Mouse (Mus musculus) CH12.LX (cell line): ENCODE measurements around the gene Tmod1. TPM values are rescaled to one million over a fixed set of nuclear protein-coding genes. Genes with fewer than 3 reads are reported as not detected.

Experiments used
- DNase-seq: peaks from one replicate; pipeline ENCODE4 v3.0.0-alpha.2; 2013; ENCODE audit errors: extremely low read depth
- H3K27ac ChIP-seq: 2 replicates; pipeline ENCODE4 v1.5.1; 2012; ENCODE audit warnings: low read depth, mild to moderate bottlenecking, control low read depth, moderate library complexity; ENCODE audit not compliant: insufficient read depth
- H3K27me3 ChIP-seq: replicated peaks from 2 replicates; pipeline ENCODE3; 2012; ENCODE audit warnings: inconsistent platforms
- H3K36me3 ChIP-seq, 2 experiments: replicated peaks in 1 of 2; 2 replicates each; pipeline versions ENCODE3 to v1.6.1; 2012; ENCODE audit warnings: inconsistent platforms in 1 of 2, low read length in 1 of 2, mild to moderate bottlenecking in 1 of 2, mixed read lengths in 1 of 2, moderate library complexity in 1 of 2; ENCODE audit not compliant: control insufficient read depth in 1 of 2, insufficient read depth in 1 of 2
- H3K4me1 ChIP-seq, 2 experiments: 2 replicates each; pipeline ENCODE4 v1.6.1; 2012; ENCODE audit warnings: inconsistent platforms in 1 of 2, moderate library complexity in 1 of 2; ENCODE audit not compliant: insufficient read depth in 2 of 2, control insufficient read depth in 1 of 2
- H3K4me2 ChIP-seq: 2 replicates; pipeline ENCODE4 v1.6.1; 2012; ENCODE audit warnings: low read depth, mild to moderate bottlenecking, control low read depth; ENCODE audit not compliant: poor library complexity, insufficient read depth, severe bottlenecking
- H3K4me3 ChIP-seq, 3 experiments: fragments of 150-350 bp in 1 of 3; sonication (generic) in 1 of 3; replicated peaks in 1 of 3; 2 replicates each; pipeline versions ENCODE3 to v1.5.1; 2011 to 2012; ENCODE audit warnings: low read depth in 2 of 3, low read length in 2 of 3, mild to moderate bottlenecking in 2 of 3, moderate library complexity in 2 of 3, control low read depth in 1 of 3, improper control_type of control experiment in 1 of 3, inconsistent platforms in 1 of 3, mixed read lengths in 1 of 3; ENCODE audit not compliant: poor library complexity in 1 of 3
- H3K79me2 ChIP-seq: replicated peaks from 2 replicates; pipeline ENCODE4 v1.6.1; 2012; ENCODE audit warnings: mild to moderate bottlenecking, moderate library complexity; ENCODE audit not compliant: control insufficient read depth, poor library complexity, insufficient read depth, severe bottlenecking; ENCODE audit errors: extremely low read depth
- H3K9ac ChIP-seq: 2 replicates; pipeline ENCODE4 v1.6.1; 2012; ENCODE audit warnings: low read depth, mild to moderate bottlenecking, control low read depth, moderate library complexity; ENCODE audit not compliant: insufficient read depth
- H3K9me3 ChIP-seq: replicated peaks from 2 replicates; pipeline ENCODE3; 2012; ENCODE audit warnings: low read length, inconsistent platforms, mixed read lengths
- CHD1 ChIP-seq: IDR thresholded peaks from 2 replicates; pipeline ENCODE4 v1.6.1; 2012; ENCODE audit warnings: low read depth, low read length, improper control_type of control experiment, inconsistent platforms
- CHD2 ChIP-seq: IDR thresholded peaks from 2 replicates; pipeline ENCODE4 v1.6.1; 2011; ENCODE audit warnings: low read length, improper control_type of control experiment
- CTCF ChIP-seq, 2 experiments: IDR thresholded peaks in 1 of 2; conservative IDR thresholded peaks in 1 of 2; 2 replicates each; pipeline ENCODE4 v1.5.1; 2011 to 2012; ENCODE audit warnings: low read depth in 2 of 2, low read length in 2 of 2, improper control_type of control experiment in 1 of 2, inconsistent platforms in 1 of 2, mild to moderate bottlenecking in 1 of 2, moderate library complexity in 1 of 2
- E2F4 ChIP-seq: IDR thresholded peaks from 2 replicates; pipeline ENCODE4 v1.6.1; 2011; ENCODE audit warnings: low read depth, low read length, improper control_type of control experiment; ENCODE audit not compliant: insufficient replicate concordance
- GABPA ChIP-seq: IDR thresholded peaks from 2 replicates; pipeline ENCODE4 v1.6.1; 2012; ENCODE audit warnings: low read depth, low read length, improper control_type of control experiment, inconsistent platforms; ENCODE audit not compliant: insufficient replicate concordance
- HCFC1 ChIP-seq: IDR thresholded peaks from 2 replicates; pipeline ENCODE4 v1.6.1; 2012; ENCODE audit warnings: low read depth, mild to moderate bottlenecking, inconsistent platforms, low read length, improper control_type of control experiment
- IRF4 ChIP-seq: IDR thresholded peaks from 2 replicates; pipeline ENCODE4 v1.6.1; 2014; ENCODE audit warnings: low read depth, mild to moderate bottlenecking, inconsistent platforms, low read length, improper control_type of control experiment
- JUN ChIP-seq: IDR thresholded peaks from 2 replicates; pipeline ENCODE4 v1.6.1; 2011; ENCODE audit warnings: low read depth, mild to moderate bottlenecking, low read length, improper control_type of control experiment, moderate library complexity; ENCODE audit not compliant: insufficient read depth
- KAT2A ChIP-seq: IDR thresholded peaks from 2 replicates; pipeline ENCODE4 v1.6.1; 2012; ENCODE audit warnings: low read length, improper control_type of control experiment, inconsistent platforms; ENCODE audit not compliant: insufficient replicate concordance
- MXI1 ChIP-seq: IDR thresholded peaks from 2 replicates; pipeline ENCODE4 v1.6.1; 2011; ENCODE audit warnings: mild to moderate bottlenecking, low read depth, low read length, improper control_type of control experiment
- MYC ChIP-seq: IDR thresholded peaks from 2 replicates; pipeline ENCODE4 v1.6.1; 2011; ENCODE audit warnings: low read depth, mild to moderate bottlenecking, improper control_type of control experiment, low read length
- NELFE ChIP-seq: IDR thresholded peaks from 2 replicates; pipeline ENCODE4 v1.6.1; 2011; ENCODE audit warnings: low read depth, low read length, improper control_type of control experiment
- POLR2AphosphoS2 ChIP-seq: IDR thresholded peaks from 2 replicates; pipeline ENCODE4 v1.6.1; 2011; ENCODE audit warnings: low read depth, low read length, improper control_type of control experiment
- SIN3A ChIP-seq: IDR thresholded peaks from 2 replicates; pipeline ENCODE4 v1.6.1; 2012; ENCODE audit warnings: low read length, improper control_type of control experiment, inconsistent platforms
- SMC3 ChIP-seq: IDR thresholded peaks from 2 replicates; pipeline ENCODE4 v1.6.1; 2011; ENCODE audit warnings: low read depth, low read length, improper control_type of control experiment
- UBTF ChIP-seq: IDR thresholded peaks from 2 replicates; pipeline ENCODE4 v1.6.1; 2012; ENCODE audit warnings: low read depth, mild to moderate bottlenecking, inconsistent platforms, low read length, improper control_type of control experiment, moderate library complexity
- USF2 ChIP-seq: conservative IDR thresholded peaks from 2 replicates; pipeline ENCODE4 v1.6.1; 2011; ENCODE audit warnings: low read depth, low read length, improper control_type of control experiment
- ZKSCAN1 ChIP-seq: IDR thresholded peaks from 2 replicates; pipeline ENCODE4 v1.6.1; 2012; ENCODE audit warnings: low read depth, inconsistent platforms, low read length, improper control_type of control experiment, borderline replicate concordance
- ZMIZ1 ChIP-seq: IDR thresholded peaks from 2 replicates; pipeline ENCODE4 v1.6.1; 2012; ENCODE audit warnings: low read depth, mild to moderate bottlenecking, inconsistent platforms, low read length, improper control_type of control experiment
- ZNF384 ChIP-seq: IDR thresholded peaks from 2 replicates; pipeline ENCODE4 v1.6.1; 2012; ENCODE audit warnings: low read depth, low read length, improper control_type of control experiment, inconsistent platforms
- dilution Hi-C: fragments of 300-500 bp; cut with MboI; formaldehyde crosslinking; loops from 2 replicates; pipeline ENCODE4 v1.14.3; 2020; ENCODE audit warnings: low sequenced_read_pairs; ENCODE audit not compliant: extremely low pct_unique_long_range_greater_than_20kb, extremely low pct_ligation_motif_present
- in situ Hi-C: fragments of 300-500 bp; cut with MboI; formaldehyde crosslinking; loops from 3 replicates; pipeline ENCODE4 v1.14.3; 2019; ENCODE audit warnings: low sequenced_read_pairs, low pct_ligation_motif_present, low pct_unique_long_range_greater_than_20kb, mixed read lengths
- polyA plus RNA-seq: library from polyadenylated mRNA; unstranded; fragments of >175 nt; gene quantifications from 2 replicates; pipeline ENCODE4 v1.2.1, GENCODE M21; 2012; ENCODE audit warnings: low read depth; ENCODE audit not compliant: insufficient read length
- total RNA-seq, 2 experiments: library from RNA; depleted of rRNA; stranded (reverse); fragments of 300-350 nt in 1 of 2; fragments of >200 nt in 1 of 2; gene quantifications; 2 replicates each; pipeline ENCODE4 v1.2.3; 2012 to 2014

Gene Tmod1
- total and polyA plus RNA-seq, 3 experiments = 0.93 to 3.1 (median 2.5) TPM

GRCm38 (mm10) chr4:46068060-46068459 lies 29.3 kb downstream of the Tmod1 start:
- peaks cover 0 to 3% of the 10 kb centered on the region in 2 experiments for H3K36me3 ChIP-seq

GRCm38 (mm10) chr4:46068573-46068972 lies 29.8 kb downstream of the Tmod1 start:
- H3K27ac ChIP-seq = no peak overlapping the region
- peaks cover 0 to 2% of the 10 kb centered on the region in 2 experiments for H3K36me3 ChIP-seq
- H3K4me2 ChIP-seq = no peak overlapping the region
- H3K4me1 ChIP-seq = peaks cover 7 to 10% of the 10 kb centered on the region in 2 experiments
- dilution Hi-C loops = no loop called here
- no peaks in the 10 kb centered on the region for H3K9me3 ChIP-seq
- TF ChIP-seq UBTF (no peak), ZMIZ1 (no peak), E2F4 (no peak), SIN3A (no peak), HCFC1 (no peak), KAT2A (no peak), CHD1 (no peak), MXI1 (no peak), JUN (no peak), CTCF (conservative IDR thresholded peaks at IDR 0.05 in 1 of 2, IDR thresholded peaks at IDR 0.05 in 1 of 2; ENCODE audit: low read depth in 2 of 2, low read length in 2 of 2) (no peak), CHD2 (no peak), GABPA (no peak), ZKSCAN1 (no peak), MYC (no peak), SMC3 (no peak), IRF4 (no peak), ZNF384 (no peak), USF2 (no peak), POLR2AphosphoS2 (no peak)
- TF ChIP-seq, all 38 proteins: peak for 0
- DNase-seq = no peak
- Histone ChIP-seq H3K27me3 (no peaks in the 10 kb centered on the region), H3K4me3 (no peak overlapping the region), H3K79me2 (no peaks in the 10 kb centered on the region), H3K9ac (no peak overlapping the region)
- in situ Hi-C loops = no loop called here

More at GRCm38 (mm10) chr4:46068060-46068459, 29.3 kb downstream of the Tmod1 start:
- Histone ChIP-seq H3K27ac (no peak overlapping the region), H3K79me2 (no peaks in the 10 kb centered on the region), H3K9ac (no peak overlapping the region), H3K4me3 (no peak overlapping the region), H3K4me2 (no peak overlapping the region), H3K9me3 (no peaks in the 10 kb centered on the region)
- dilution Hi-C loops = no loop called here
- DNase-seq = no peak
- TF ChIP-seq POLR2AphosphoS2 (no peak), ZNF384 (no peak), NELFE (no peak), IRF4 (no peak)
- TF ChIP-seq, all 38 proteins: peak for 0
- in situ Hi-C loops = no loop called here
- H3K4me1 ChIP-seq = peaks cover 7 to 10% of the 10 kb centered on the region in 2 experiments
- H3K27me3 ChIP-seq = no peaks in the 10 kb centered on the region
